Mouse (Mus musculus): ENCODE measurements at regions not wholly inside any gene's neighbourhood (a gene's known extent, or its start where the extent isn't known, plus 50 kb on each side); places are given as distances from the start of the nearest gene placed in this dataset.

DNA sequence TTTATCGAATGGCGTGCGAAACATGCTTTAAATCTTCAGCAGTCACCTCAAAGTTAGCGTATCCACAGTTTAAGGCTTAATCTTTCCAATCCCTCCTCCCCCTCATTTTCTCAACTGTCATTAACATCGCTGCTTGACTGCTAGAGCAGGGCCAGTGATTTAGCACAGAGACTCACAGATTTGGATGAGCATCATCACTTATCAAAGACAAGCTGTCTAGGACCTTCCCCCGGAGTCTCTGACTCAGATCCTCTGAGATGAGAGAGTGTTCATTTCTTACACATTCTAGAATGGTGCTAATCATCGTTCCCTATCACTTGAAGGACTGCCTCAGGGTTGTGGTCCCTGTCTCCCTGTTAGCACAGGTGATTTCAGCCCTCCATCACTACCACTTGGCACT lies 112.1 kb upstream of the Tmem132c start:
- no peak for DNase-seq (ENCODE audit: low read depth, low spot score)
- CTCF ChIA-PET: no interaction called here
- in situ Hi-C loops (cut with MboI; ENCODE audit: low pct_unique_long_range_greater_than_20kb): no loop called here
- no peak for ATAC-seq
- no peaks in the 10 kb centered on the region for H3K27me3 ChIP-seq
- POLR2A ChIA-PET: no interaction called here
- no peak for TF ChIP-seq CTCF (IDR thresholded peaks at IDR 0.05)

DNA sequence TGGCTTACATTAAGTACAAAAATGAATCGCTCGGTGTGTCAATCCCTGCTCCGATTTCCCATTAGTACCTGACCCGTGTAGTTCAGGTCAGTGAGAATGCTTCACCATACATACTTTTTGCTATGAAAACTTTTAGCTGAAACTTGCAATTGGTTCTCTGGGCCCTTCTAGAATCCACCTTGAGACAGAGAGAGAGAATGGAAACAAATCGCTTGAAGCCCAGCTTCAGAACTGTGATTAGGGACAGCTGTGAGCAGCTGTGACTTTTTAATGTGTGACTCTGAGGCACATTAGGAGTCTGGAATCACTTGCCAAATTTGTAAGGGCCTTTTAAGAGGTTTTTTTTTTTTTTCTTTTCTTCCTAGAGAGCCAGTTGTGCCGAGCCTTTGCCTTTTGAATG lies 107.2 kb upstream of the Tmem132c start:
- in situ Hi-C loops (cut with MboI; ENCODE audit: low pct_unique_long_range_greater_than_20kb): no loop called here
- ChIA-PET CTCF (interaction anchor here (1.1 kb wide), 1 partner anchor 9 kb away, joined by 3 read pairs; no protein-coding TSS in a partner anchor), POLR2A (no interaction called here)
- no peak for TF ChIP-seq CTCF (IDR thresholded peaks at IDR 0.05)
- H3K27me3 ChIP-seq: no peaks in the 10 kb centered on the region
- ATAC-seq: no peak
- no peak for DNase-seq (ENCODE audit: low read depth, low spot score)

DNA sequence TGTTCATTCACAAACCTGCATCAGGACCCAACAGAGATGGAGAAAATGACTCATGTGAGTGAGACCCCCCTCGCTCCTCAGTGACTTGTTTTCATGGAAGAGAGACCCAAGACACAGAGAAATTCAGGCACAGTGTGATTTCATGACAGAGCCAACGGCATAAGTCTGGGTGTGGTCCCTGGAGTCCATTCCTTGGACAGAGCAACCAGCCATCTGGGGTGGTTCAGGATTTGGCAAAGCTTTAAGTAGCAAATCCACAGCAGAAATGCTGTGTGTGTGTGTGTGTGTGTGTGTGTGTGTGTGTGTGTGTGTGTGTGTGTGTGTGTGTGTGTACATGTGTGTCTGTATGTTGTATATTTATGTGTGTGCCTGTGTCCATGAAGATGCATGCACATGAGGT lies 101.0 kb upstream of the Tmem132c start:
- no peak for DNase-seq (ENCODE audit: low read depth, low spot score)
- no peaks in the 10 kb centered on the region for H3K27me3 ChIP-seq
- no peak for TF ChIP-seq CTCF (IDR thresholded peaks at IDR 0.05)
- ChIA-PET POLR2A (no interaction called here), CTCF (no interaction called here)
- ATAC-seq: no peak
- in situ Hi-C loops (cut with MboI; ENCODE audit: low pct_unique_long_range_greater_than_20kb): no loop called here

DNA sequence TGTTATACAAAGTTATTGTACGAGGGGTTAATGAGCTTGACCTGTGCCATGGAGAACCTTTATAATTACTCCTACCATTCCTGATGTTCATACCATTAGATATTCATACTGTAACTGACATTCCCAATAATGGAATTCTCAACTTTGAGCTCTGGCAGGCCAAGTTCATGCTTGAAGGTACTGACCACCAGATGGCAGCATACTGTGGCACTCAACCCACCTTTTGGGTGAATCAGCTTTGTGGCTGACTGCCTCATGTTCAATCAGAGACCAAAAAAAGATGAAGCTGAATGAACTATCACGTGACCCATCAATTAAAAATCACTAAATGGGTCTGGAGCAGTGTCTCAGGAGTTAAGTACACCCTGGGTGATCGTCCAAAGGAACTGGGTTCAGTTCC lies 81.3 kb upstream of the Tmem132c start:
- TF ChIP-seq CTCF (IDR thresholded peaks at IDR 0.05): no peak
- ChIA-PET CTCF (no interaction called here), POLR2A (no interaction called here)
- H3K27me3 ChIP-seq: no peaks in the 10 kb centered on the region
- DNase-seq (ENCODE audit: low read depth, low spot score) (no peak), ATAC-seq (no peak)
- in situ Hi-C loops (cut with MboI; ENCODE audit: low pct_unique_long_range_greater_than_20kb): no loop called here

DNA sequence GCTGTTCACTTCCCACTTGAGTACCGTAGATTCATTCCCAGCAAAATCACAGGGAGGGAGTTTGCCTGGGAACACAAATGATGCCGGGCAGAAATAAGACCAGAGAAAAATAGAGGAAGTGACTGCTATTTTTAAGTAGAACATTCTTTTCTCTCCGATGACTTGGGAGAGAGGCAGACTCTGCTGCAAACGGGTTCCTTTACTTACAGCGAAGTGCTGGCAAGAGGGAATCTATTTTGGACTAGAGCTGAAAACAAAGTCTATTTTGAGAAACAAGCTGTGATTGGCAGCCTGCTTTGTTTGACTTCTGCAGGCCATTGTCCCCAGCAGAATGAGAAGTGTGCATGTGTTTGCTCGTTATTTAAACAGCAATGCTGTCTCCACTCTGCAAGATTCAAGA lies 78.2 kb upstream of the Tmem132c start:
- in situ Hi-C loops (cut with MboI; ENCODE audit: low pct_unique_long_range_greater_than_20kb): no loop called here
- POLR2A ChIA-PET: no interaction called here

DNA sequence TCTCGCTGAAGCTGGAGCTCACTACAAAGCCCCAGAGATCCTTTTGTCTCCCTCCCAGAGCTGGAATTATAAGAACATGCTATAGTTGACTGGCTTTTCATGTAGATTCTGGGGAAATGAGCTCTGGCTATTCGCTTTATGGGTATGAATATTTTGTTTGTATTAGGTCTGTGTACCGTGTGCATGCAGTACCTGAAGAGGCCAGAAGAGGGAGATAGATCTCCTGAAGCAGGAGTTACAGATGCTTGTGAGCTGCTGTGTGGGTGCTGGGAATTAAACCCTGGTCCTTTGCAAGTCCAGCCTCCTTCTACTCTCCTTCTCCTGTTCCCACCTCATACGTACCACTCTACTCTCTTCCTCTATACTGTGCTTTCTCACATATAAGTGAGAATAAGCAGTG lies 52.6 kb upstream of the Tmem132c start:
- DNase-seq (ENCODE audit: low read depth, low spot score) (no peak), ATAC-seq (no peak)
- POLR2A ChIA-PET: no interaction called here
- in situ Hi-C loops (cut with MboI; ENCODE audit: low pct_unique_long_range_greater_than_20kb): no loop called here
- no peaks in the 10 kb centered on the region for H3K27me3 ChIP-seq
- no peak for TF ChIP-seq CTCF (IDR thresholded peaks at IDR 0.05)
- CTCF ChIA-PET: no interaction called here

More for the DNA sequence above, 78.2 kb upstream of the Tmem132c start:
- no peaks in the 10 kb centered on the region for H3K27me3 ChIP-seq
- ATAC-seq (no peak), DNase-seq (ENCODE audit: low read depth, low spot score) (no peak)
- TF ChIP-seq CTCF (IDR thresholded peaks at IDR 0.05): no peak
- CTCF ChIA-PET: no interaction called here

Data from Patski (cell line).